Mouse (Mus musculus): ENCODE results near the gene Slc22a23. TPM values are rescaled to one million over a fixed set of nuclear protein-coding genes. Genes with fewer than 3 reads are reported as not detected.

The Slc22a23 gene
- total RNA-seq, 2 experiments from 2014 or later: 0.62 to 1.4 TPM

DNA sequence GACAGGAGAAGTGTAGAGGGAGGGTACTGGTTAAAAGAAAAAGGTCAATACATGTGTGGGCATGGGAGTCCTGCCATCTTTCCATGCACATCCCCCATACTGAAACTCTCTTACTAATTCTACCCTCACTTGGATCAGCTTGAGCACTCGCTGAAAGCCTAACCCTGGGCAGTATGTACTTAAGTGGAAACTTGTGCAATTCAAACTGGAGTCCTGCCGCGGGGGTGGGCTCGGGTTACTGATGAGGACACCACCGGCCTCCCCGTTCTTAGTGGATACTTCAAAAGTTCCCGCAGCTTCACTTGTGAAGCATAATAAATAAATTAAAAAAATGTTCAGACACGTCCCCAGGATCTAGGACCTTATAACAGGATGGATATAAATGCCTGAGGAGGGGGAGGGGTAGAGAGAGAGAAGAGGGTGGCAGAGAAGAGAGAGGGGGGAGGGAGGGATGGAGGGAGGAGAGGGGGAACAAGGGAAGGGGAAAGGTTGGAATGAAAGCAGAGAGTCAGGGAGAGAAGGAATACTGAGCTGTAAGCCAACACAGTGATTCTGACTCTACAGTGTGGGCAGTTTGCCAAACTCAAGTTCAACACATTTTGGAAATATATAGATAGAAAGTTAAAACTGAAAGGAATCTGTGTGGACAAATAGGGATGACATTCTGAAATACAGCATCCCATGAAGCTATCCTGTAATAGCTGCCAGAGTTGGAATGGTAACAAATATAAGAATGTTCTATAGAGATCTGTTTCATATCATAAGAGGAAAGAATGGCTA, 72.5 kb downstream of the Slc22a23 start:
- no peak for ATAC-seq (replicated peaks; ENCODE audit: poor library complexity)

DNA sequence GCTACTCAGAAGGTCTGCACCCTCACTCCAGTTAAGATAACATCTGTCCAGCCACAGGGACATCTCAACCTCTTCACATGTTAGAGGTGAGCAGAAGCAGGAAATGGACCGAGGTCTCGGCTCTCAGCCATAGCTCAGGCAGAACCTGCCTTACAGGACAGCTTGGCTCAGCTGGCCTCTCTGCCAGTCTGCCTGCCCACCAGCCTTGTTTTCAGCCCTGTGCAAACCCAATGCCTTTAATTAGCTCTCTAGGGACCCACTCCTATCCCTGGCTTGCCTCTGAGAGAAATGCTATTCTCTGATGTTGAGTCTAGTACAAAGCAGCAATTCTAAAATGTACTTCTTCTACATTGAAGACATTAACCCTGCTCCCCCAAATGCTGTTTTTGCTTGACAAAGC, 73.3 kb downstream of the Slc22a23 start:
- ATAC-seq (replicated peaks; ENCODE audit: poor library complexity): 0 out of 2 replicates have a peak, but pooled peaks have one; percentile 7

DNA sequence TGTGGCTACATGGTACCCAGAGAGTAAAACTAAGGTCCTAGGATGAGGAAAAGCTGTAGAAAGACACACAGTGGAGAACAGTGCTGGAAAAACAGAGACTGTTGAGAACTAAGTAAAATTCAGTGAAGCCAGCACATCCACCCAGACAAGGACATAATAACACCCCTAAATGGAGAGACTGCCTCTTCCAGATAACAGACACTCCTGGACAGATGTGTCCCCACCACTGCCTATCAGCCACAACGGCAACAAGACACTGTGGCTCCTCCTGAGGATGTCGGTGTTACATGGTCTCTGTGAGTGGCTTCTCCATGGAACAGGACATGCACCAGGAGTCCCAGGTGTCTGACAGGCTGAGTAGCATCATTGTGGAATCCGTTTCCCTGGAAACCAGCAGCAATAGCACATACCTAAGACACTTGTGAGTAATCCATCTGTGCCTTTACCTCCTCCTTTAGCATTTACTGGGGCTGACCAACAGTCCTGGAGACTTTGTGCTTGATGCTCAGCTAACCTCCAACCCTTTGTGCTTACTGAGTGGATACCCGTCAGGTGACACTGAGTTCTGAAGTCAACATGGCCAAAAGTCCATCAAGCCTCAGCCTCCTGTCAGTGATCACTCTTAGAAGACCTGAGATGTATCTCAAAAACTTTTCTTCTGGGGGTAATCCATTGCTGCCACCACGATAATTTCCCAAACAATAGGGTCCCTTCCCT, 73.9 kb downstream of the Slc22a23 start:
- peak; percentile 83 for ATAC-seq (replicated peaks; ENCODE audit: poor library complexity)

DNA sequence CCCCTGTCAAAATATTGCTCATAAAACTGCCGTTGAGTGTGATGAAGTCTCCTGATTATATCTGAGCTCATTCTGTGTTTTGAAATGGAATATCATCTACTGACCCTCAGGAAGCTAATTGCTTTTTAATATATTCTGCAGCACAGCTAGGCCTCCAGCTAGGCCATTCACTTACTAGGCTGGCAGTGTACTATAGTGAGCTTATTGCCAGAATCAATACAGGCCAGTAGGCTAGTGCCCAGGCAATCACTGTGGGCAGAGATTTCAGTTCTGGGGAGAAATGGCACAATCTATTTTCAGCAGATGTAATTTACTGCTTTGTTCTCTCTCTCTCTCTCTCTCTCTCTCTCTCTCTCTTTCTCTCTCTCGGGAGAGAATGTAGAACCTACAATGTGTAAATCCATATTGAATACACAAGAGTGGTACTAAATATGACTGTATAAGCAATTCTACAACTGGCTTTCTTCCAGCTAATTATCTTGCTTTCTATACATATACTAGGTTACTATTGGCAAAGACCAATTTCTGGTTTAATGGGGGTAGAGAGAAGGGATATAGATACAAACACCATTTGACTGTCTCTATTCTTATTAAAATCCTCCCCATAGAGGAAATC, 75.5 kb downstream of the Slc22a23 start:
- ATAC-seq (replicated peaks; ENCODE audit: poor library complexity): no peak

DNA sequence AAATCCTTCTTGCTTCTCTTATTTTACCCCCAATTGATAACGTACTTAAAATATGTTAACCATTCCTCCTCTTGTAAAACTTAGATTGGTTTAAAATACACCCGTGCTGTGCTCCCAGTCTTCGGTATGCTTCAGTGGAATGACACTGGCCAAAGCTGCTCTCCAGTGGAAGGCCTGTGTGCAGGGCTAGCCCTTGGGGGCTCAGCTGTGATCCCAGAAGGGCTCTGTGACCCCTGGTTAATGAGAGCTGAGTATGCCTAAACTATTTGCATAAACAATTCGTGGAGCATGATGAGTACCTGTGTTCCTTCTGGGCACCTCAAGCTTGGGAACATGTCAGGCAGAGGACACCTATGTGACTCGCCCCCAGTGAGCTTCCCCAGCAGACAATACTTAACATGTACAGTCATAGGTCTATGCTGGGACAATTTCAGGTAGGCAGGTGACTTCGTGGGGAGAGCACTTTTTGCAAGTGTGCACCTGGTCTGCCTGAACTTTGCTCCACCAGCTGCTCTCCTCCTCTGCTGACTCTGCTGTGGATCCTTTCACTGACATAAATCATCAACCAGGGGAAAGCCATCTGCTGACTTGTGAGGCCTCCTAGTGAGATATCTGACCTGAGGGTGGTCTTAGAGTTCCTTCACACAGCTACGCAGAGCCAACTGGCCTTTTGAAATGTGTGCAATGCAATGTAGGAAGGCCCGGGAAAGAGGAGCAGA, 77.9 kb downstream of the Slc22a23 start:
- ATAC-seq (replicated peaks; ENCODE audit: poor library complexity): no peak

DNA sequence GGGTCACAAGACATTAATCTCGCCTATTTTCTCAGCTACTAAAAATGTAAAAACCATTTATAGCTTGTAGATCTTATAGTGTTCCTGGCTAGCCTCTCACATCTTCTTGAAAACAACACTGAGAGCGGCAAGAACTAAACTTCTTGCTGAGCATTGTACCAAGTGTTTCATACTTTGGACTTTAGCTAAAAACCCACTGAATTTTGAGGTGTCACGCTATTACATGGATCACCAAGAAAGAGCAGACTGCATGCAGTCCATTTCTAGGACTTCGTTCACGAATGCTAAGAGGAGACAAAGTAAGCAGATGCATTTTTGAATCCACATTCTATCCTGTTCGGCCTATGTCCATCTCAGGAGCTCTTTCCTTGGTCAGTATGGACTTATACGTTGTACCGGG, 78.9 kb downstream of the Slc22a23 start:
- ATAC-seq (replicated peaks; ENCODE audit: poor library complexity): no peak

DNA sequence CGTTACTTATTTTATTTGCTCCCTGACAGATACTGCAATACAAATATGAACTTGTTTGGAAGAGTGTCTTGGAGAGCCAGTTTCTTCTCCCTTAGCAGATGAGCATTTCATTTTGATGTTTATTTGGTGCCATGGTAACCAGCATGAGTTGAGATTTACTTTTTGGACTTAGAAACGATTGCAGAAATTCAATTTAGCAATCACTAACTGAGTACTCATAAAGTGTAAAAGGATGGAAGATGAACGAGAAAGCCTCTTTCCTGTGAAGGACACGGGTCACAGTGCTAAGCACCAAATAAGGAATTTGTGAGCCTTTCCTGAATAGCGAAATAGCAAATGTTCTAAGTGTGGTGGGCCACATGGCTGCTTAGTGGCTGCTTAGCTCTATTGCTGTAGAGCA, 79.4 kb downstream of the Slc22a23 start:
- ATAC-seq (replicated peaks; ENCODE audit: poor library complexity): no peak

DNA sequence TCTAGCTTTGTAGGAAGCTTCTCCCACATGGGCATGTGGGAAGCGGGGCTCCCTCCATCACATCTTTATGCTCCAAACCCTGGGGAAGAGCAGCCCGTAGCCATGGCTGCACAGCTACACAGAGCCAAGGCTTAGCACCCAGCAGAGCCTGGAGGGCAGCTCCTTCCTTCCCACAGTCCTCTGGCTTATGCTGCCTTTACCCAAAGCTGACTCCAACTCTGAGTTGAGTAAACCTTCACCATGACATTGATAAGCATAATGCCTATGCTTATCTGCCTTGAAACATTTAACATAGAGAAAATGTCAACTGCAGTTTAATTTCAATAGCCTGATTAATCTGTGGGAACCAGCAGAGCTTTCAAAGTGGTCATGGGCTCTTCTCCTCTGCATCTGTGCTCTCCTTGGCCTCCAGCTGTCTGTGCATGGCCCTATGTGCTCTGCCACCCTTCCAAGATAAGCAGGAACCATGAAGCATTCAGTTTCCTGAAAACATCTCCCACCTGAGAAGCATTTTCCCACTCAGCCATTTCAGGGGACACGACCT, 79.9 kb downstream of the Slc22a23 start:
- ATAC-seq (replicated peaks; ENCODE audit: poor library complexity): peak; percentile 84

DNA sequence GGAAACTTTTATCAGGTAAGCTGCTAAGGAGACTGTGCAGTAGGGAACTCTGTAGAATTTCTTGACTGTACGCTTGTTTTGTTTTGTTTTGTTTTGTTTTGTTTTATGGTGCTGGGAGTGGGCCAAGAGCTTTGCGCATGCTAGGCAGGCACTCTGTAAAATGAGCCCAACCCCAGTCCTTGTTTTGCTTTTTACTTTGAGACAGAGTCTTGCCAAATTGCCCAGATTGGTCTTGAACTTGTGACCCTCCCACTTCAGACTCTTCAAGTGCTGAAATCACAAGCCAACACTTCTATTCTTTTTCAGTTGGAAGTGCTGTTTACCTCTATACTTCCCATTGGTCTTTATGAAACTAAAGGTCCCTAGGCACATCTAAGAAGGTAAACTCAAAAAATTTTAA, 80.5 kb downstream of the Slc22a23 start:
- no peak for ATAC-seq (replicated peaks; ENCODE audit: poor library complexity)

DNA sequence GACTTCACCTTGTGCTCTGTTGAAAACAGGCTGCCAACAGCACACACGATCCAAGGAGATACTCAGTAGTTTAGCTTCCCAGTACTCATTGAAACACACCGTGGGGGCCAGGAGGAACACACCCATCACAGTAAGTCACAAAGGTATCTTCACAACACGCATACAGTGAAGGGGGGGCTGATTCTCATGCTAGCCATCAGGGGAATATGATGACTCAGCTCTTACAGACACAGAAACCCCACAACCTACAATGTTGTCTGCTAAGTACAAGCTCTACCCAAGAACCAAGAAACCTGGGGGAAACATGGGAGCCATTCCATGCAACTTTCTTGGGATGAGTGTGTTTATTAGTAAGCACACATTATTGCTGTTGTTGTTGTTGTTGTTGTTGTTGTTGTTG, 86.2 kb downstream of the Slc22a23 start:
- ATAC-seq (replicated peaks; ENCODE audit: poor library complexity): no peak

DNA sequence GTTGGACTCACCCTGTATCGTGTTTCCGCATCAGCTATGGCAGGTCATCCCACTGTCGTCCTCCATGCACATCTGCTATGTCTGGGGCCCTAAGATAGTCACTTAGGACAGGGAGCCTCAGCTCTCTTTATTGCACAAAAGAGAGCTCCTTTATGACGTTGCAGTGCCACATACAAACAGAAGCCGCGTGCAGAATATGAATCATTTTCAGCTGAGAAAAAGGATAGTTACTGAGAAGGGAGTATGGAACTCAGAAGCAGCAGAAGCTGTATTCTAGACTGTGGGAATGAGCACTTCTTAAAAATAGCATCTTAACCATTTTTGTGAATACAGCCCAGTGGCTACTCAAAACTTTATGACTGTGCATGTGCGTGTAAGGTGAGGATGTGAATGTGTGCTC, 87.8 kb downstream of the Slc22a23 start:
- ATAC-seq (replicated peaks; ENCODE audit: poor library complexity): no peak

DNA sequence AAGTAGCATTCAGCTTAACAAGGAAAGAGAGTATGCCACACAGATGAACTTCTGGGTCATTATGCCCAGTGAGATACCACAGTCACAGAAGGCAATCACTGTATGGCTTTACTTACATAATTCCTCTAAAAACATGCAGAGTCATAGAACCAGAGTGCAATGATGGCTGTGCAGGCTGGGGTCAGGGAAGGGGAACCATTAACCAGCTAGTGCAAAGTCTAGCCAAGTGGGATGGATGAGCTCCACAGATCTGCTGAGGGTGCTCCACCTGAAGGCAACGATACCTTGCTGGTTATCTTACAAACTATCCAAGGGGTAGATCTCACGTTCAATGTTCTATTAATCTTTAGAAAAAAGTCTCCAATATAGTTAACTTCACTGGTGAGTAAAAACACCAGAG, 88.3 kb downstream of the Slc22a23 start:
- ATAC-seq (replicated peaks; ENCODE audit: poor library complexity): no peak

DNA sequence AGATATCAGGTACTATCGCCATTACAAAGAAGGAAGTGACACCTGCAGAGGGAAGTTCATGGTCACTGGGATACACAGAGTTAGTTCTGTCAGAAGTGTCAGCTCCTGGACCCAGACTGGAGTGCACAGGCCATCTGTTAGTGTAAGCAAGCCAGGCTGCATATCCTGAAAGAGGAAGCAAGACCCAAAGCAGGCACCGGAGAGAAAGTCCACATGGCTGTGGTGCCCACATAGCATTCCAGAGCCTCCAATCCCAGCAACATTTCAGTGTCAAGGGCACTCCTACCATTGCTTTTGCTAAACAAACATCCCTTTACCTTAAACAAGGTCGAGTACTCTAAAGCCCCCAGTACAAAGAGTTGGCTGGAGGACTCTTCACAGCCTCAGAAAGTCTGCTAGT, 89.7 kb downstream of the Slc22a23 start:
- ATAC-seq (replicated peaks; ENCODE audit: poor library complexity): peak; percentile 51

DNA sequence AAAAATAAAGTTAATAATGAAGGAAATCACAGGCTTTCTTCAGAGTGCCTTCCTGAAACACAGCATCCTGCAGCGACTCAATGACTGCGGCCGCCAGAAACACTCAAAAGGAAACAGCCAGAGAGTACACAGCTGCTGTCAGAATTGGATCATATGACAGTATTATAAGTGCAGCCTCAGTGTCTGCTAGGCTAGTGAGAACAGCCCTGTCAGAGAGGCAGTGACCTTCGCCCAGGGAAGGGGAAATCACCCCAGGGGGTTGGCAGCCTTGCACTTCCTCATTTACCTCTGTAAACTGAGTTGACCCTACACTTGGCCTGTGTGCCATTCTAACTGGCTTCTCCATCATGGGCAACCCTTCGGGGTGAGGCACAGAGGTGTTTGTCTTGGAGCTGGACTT, 90.3 kb downstream of the Slc22a23 start:
- ATAC-seq (replicated peaks; ENCODE audit: poor library complexity): peak; percentile 68

DNA sequence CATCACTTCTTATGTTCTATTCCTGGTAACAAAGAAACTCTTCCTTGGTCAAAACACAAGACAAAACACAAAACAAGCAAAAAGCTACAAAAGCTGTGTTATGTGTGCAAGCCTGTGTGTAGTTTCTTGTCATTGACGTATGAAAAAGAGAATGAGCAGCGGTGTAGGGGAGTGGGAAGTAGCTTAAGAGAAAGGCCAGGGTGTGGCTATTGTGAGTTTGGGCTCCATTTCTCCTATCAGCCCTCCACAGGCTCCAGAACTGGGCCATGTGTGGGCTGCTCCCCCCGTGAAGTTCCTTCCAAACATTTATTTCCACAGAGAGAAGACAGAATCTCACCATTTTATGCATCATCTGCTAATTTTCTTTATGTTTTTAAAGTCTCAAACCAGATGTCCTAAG, 91.2 kb downstream of the Slc22a23 start:
- ATAC-seq (replicated peaks; ENCODE audit: poor library complexity): peak; percentile 28; the same call in 1 of the 2 replicates

DNA sequence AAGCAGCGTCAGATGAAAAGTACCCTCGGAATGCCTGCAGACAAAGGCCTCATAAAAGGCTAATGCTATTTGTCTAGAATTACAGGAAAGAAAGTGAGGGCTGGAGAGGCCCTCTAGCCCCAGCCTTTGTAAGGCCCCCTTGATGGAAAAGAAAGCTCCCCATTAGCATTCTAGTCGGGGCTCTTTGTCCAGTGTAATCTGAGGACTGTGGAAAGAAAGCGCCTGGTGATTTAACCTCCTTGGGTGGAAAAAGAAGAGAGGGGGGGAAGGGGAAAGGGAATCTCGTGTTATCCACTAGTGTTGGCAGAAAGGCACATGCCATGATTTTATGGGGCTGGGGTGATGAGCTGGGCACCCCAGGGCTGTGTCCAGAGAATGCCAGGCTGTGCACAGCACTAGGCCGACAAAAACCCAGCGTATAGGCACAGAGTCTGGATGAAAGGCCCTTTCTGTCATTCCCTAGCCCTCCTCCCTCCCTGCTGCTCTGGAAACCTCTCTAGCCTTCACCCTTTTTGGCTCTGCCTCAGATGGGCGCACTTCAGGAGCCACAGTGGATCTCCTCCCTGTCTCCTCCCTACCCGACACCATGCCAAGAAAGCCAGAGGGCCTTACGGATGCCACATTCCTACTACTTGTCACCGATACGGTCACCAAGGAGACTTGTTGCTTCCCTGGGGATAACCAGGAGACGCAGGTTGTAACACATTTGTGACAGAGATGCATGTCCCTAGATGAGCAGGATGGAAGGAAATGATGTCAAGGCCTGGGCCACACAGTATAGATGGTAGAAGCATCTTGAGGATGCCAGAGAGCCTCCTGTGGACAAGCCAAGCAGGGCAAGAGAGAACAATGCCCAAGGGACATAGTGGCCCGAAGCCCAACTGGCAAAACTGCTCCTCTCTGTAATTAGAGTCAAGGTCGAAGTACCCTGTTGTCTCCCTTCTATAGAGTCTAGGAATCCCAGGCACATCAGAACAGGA, 95.8 kb downstream of the Slc22a23 start:
- no peak for ATAC-seq (replicated peaks; ENCODE audit: poor library complexity)

DNA sequence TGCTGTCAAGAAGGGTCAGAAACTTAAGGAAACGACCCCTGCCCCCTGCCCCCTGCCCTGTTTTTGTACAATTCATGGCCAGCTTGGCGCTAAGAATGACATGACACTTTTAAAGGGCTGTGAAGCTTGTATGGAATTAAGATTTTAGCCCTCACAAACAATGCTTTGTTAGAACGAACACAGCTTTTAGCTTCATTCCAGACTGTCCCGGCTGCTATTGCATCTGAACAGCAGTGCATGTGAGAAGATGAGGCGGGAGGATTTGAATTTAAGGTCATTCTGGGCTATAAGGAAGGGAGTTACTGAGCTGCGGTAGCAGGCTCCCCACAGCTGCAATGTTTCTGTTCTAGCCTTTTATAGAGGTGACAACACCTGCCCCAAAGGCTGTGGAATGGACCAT, 96.9 kb downstream of the Slc22a23 start:
- ATAC-seq (replicated peaks; ENCODE audit: poor library complexity): no peak

DNA sequence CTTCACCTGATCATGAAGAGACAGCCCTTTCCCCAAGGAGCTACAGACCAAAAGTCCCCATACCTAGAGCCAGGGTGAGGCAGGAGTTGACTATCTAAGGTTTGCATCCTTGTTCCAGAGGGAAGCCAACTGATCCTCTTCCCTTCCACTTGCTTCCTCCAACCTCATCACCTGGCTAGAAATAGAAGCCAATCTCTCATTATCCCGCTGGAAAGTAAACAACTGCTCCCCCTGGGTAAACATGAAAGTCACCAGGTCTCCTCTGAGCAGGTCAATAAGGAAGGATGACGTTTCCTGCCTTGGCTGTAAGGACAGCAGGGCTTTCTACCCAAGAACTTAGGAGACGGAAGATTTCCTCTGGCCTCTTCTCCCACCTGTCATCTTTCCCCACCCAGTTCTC, 98.2 kb downstream of the Slc22a23 start:
- no peak for ATAC-seq (replicated peaks; ENCODE audit: poor library complexity)

DNA sequence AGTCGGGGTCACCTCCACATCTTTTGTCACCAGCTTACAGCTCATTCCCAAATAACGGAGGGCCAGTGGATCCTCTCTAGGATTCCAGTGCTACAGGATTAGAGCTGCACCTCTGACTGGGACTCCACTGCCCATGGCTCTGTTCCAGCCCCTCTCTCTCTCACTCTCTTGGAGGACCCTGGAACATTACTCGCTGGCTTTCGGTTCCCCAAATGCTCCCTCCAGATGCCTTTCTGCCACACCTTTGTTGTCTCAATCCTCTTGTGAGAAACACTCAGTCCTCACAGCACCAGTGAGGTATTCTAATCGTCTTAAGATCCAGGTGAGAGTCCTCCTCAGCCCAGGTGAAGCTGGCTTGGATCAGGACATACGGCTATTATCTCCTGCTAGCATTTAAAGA, 99.8 kb downstream of the Slc22a23 start:
- no peak for ATAC-seq (replicated peaks; ENCODE audit: poor library complexity)

DNA sequence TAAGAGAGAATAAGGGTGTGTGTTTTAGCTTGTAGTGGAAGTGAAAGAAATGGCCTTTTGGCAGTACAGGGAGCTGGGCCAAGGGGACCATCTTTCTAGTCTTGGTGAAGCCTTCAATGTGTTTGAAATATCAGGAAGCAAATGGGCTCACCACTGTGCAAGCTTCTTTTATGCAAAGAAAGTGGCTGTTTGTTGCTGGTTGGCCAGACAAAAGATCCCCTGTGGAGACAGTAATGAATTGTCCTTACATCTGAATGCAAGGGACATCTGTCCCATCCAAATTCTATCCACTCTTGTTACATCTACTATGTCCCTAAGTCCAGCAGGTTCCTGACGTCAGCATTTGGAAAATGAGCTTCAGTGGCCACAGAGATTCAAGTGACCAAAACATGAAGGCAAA, 100.8 kb downstream of the Slc22a23 start:
- ATAC-seq (replicated peaks; ENCODE audit: poor library complexity): no peak
